Mouse (Mus musculus) CD4-positive, CD25-positive, alpha-beta regulatory T cell, adult 4 months (primary cell): ENCODE data around the gene Fam214a. TPM values are rescaled to one million over a fixed set of nuclear protein-coding genes. Genes with fewer than 3 reads are reported as not detected.

Experiments
- ATAC-seq: one replicate; pipeline ENCODE4 v1.8.0; 2017
- polyA plus RNA-seq, 2 experiments: library from polyadenylated mRNA; unstranded; fragments of 100-300 nt; shearing (Covaris generic); gene quantifications; one replicate each; pipeline ENCODE4 v1.2.1; 2017

The Fam214a gene
- polyA plus RNA-seq, 2 experiments from 2014 or later = 24.3 to 28.4 TPM

DNA sequence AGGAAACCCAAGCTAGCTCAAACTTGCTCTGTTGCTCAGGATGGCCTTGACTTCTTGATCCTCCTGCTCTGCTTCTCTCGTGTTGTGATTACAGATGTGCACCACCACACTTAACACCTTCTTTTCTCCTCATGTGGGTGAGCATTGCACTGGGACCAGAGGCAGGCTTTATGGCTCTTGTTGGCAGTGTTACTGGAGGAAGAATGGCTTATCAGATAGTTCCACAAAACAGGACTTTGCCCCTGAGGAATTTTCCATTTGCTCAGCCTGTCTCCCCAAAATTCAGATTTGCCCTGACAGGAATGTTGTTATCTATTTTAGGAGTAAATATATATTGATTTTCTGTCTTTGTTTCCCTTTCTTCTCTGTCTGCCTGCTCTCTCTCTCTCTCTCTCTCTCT, 82.0 kb downstream of the Fam214a start:
- no peak for ATAC-seq

DNA sequence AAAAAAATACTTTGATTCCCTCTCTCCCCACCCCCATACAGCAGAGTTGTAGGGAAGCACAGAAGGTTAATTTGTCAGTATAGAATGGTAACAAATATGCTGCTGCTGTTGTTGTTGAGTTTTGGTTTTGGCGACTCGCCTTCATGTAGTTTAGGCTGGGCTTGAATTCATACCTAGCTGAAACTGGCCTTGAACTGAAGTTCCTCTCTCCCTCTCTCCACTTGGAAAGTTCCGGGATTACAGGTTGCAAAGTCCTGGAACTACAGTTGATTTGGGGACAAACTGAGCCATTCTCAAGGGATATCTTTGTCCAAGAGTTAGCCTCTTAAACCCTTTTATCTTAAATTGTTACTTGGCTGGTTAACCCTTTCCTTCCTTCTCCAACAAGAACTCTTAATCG, 83.3 kb downstream of the Fam214a start:
- no peak for ATAC-seq

DNA sequence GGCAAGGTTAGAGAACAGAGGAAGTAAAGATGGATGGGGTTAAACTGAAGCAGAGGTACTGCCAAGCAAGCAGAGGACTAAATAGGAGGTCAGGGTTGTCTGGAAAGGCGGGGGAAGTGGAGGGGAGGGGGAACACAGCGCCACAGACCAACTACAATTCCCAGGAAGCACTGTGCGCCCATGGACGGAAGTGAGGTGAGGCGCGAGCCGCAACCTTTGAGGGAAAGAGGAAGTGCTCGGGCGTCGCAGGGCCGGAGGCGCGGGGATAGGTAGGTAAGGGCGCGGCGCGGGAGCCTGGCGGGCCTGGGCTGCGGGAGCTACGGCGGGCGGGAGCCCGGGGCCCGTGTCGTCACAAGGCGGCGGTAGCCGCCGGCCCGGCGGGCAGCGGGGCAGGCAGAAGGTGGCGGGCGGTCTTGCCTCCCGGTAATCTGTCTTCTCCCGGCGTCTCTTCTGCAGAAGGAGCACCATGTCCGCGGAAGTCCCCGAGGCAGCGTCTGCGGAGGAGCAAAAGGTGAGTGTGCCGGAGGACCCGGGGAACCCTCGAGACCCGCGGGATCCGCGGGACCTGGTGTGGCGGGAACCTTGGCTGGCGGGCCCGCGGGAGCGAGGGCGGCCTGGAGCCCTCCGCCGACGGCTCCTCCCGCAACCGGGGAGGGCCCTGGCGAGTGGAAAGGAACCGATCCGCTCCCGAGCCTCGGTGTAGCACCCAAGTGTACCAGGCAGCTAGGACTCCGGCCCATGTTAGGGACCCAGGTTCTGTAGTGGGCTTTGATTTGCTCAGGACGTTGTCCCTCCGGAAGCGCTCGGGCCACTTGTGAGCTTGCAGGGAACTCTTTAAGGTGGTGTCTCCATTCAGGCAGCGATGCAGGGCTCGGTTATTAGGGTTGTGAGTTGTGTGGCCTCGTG, 85.0 kb downstream of the Fam214a start, which contains the start of gene Arpp19:
Gene Arpp19 (plus strand): TSS at position 164 of the 906 bp plus-strand sequence.
- ATAC-seq = peak; percentile 96

DNA sequence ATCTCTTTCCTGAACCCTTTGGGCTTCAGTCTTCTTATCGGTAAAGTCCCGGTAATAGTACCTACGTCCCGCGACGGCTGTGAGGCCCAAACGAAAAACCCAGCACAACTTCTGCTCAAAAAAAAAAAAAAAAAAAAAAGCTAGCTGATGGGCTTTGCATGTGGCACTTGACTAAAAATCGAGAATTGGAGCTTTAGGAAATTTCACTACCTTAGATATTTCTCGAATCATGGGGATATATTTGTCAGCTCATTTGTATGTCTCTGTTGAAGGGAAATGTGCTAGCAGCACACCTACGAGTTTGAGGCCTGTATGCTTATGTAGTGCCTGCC, 85.6 kb downstream of the Fam214a start:
- no peak for ATAC-seq

DNA sequence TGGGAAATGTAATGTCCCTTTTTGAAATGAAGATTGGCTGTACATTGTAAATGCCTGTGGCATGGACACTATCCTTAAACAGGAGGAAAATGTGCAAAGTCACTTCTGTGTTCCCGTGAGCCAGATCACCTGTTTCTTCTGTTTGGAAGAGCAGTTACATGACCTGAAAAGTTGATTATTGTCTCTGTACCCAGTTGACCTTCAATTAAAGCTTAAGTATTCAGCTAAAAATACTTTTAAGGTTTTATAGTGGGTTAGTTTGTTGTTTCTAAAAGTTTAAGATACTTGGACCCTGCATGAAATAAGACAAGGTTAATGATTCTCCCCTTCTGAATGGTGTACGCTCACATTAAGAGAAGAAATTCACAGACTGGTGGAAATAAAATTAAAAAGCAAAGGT, 87.9 kb downstream of the Fam214a start:
- ATAC-seq = no peak

DNA sequence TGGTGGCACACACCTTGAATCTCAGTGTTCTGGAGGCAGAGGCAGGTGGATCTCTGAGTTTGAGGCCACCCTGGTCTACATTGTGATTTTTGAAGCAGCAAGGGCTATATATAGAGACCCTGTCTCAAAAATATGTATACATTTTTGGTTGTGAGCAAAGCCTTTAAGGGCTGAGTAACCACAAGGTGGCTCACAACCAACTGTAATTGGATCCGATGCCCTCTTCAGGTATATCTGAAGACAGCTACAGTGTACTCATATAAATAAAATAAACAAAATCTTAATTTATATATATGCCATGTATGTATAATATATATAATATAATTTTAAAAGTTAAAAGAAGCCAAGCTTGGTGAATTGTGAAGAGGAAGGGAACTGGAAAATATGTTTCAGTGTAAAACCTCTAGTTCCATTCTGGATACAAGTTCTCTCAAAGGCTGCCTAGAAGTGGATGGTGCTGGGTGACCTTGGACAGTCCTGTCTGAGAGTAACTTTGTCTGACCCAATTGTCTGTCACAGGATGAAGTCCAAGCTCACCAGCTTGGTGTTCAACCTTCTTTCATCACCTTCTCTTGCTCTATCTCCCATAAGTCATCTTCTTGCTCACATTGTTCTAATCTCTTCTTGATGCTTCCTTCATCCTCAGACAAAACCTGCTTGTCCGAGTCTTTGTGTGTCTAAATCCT, 89.3 kb downstream of the Fam214a start:
- ATAC-seq = no peak

DNA sequence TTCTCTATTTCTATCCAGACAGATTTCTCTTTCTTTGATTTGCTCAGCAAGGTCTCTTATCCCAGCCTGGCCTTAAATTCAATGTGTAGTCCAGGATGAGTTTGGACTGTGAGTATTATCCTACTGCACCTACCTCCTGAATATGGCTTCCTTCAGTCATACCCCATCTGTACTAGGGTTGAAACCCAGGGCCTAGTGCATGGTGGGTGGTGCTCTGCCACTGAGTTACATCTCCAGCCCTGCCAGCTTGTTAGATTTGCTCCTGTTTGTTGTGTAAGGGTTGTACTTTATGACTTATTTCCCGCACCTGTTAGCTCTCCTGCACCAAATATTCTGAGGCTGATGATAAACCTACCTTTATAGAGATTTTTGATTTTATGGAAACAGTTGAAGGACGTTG, 90.5 kb downstream of the Fam214a start:
- no peak for ATAC-seq

DNA sequence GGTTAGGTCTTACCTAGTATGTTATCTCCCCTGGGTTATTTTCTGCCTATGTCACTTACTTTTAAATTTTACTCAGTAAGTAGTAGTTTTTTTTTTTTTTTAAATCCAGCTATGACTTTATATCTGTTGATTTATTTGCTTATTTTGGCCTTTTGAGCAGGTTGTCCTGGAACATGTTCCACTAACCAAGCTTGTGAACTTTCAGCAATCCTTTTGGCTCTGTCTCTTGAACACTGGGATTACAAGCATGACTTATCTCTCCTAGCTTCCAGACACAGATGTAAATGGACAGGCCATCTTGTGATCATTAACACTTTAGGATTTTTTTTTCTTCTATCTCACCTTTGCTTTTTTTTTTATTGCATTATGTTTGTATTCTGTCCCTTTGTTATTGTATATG, 94.4 kb downstream of the Fam214a start:
- ATAC-seq = no peak

DNA sequence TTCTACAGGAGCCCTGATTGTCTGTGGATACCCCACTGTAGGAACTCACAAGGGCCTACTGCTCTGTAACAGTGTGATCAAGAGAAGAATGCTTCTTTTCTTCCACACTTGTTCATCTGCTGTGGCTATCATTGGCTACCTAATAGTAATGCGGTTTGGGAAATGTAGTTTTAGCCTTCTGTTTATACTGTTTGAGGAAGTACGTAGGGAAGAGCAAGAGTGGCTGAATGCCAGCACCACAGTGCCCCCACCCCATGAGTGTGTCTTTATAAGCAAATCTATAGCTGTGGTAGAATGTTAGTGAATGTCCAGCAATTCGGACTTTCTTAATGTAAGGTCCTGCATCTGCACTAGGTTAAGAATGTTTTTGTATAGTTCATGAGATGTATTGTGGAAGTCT, 96.4 kb downstream of the Fam214a start:
- no peak for ATAC-seq

DNA sequence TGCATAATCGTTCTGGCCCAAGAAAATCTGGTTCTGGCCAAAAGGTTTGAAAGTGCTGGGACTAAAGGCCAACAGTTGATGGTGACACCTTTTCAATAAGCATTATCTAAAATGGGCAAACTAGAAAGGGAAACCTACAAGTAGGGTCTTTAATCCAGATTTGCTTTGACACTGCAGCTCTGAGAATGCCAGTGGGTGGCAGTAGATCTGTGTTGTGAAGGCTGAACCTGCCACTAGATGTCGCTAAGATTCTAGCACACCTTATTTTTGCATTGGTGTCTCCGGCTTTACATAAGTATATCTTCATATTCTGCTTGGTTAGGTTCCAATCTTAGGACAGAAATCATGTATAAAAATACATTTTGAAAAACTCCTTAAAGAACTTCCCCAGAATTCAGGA, 97.3 kb downstream of the Fam214a start:
- ATAC-seq = peak; percentile 91

DNA sequence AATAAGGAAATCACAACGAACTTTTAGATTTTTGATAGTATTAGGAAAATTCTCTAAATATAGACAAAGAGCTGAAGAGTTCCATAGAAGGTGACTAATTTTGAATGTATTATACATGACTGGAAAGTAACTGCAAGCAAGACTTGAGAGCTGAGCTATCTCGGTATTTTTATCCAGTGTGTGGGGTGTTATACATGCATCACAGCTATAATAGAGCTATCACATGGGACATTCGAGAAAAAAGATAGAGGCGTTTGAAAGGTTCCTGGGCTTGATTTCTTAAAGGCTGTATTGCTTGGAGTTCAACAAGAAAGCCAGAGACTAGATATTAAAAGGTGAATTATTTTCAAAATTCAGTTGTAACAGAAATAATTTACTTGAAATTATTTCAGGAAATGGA, 99.2 kb downstream of the Fam214a start:
- no peak for ATAC-seq

DNA sequence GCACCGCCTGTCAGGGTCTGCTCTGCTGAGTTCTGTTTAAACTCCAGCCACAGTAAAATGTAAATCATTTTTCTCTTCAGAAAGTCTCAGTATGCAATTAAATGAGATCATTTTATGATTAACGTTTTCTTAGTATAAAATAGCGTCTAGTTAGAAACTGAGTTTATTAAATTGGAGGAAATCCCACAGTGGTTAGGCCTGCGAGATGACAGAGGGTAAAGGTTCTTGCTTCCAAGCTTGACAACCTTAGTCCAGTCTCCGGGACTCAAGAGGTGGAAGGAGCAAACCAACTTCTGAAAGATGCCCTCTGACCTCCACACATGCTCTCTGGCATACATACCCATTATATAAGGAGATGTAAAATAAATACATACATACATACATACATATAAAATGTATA, 102.4 kb downstream of the Fam214a start:
- no peak for ATAC-seq

DNA sequence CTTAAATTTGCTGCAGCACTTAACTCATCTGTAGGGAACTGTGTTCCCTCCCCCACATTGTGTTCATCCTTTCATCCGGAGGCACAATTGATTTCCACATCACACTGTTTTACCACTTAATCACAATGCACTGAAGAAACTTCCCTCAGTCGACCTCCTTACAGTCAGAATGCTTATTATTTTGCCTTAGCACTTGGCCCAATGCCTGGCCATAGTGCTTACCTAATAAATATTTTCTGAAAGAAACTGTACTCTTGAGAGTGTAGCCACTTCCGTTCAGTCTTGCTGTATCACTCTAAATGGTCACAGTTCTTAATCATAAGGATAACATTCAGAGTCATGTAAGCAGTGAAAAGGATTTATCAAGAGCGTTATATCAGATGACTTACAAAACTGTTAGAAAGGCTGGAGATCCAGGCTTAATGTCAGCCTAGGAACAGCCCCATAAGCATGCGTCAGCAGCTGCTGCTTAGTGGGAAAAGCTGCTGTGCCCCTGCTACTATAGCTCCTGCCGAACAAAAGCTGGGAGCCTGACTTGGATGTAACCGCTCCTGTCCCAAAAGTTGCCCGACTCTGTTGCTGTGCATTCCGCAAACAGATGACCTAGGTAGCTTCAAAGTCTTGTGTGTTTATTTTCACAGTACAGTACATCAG, 112.1 kb downstream of the Fam214a start:
- no peak for ATAC-seq

DNA sequence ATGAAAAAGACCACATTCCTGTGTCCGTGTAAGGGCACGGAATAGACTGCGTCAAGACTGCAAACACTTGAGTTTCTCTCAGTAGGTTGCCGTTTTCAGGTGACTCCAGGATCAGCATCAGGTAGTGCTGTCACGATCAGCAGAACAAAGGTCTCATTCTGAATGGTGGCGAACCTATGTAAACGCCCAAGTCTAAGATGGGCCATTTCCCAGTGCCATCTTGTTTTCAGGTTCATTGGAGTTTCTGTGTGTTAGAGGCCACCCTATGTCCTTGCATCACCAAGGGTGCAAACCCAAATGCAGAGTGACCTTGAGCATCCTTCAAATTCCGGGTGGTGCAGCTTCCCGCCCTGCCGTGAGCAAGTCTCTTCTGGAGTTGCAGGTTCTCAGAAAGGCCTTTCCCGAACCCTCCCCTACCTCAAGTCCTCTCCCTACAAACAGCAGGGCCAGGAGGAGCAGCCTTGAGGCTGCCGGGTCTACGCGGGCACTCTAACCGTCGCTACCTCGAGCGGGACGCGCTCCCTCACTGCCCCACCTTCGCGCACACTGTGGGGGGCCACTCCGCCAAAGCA, 117.9 kb downstream of the Fam214a start, which contains the start of gene Myo5a:
Gene Myo5a (plus strand): TSS at position 559 of the 572 bp plus-strand sequence.
- peak; percentile 39 for ATAC-seq

DNA sequence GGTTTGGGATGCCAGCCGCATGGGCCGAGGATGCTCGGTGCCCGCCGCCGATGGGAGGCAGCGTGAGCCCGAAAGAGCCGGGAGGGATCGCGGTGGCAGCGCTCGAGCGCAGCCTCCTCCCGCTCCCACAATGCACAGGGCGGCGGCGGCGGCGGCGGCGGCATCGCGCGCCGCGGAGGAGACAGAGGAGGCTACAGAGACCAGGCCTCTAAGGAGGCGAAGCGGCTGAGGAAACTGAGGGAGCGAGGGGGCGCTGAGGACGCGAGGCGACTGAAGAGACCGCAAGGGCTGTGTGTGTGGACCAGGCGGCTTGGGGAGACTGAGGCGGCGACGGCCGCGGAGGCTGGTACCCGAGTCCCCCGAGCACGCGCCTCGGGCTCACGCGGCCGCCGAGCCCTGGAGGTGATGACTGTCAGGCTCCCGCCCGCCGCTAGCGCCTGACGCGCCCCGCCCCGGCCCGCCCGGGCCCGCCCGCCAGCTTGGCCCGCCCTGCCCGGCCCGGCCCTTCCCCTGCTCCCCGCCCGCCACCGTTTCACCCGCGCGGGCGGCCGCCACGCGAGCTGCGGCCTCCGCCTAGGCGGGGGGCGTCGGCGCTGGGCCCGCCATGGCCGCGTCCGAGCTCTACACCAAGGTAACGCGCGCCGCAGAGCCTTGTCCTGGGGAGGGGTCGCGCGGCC, 118.5 kb downstream of the Fam214a start:
- peak; percentile 88 for ATAC-seq

DNA sequence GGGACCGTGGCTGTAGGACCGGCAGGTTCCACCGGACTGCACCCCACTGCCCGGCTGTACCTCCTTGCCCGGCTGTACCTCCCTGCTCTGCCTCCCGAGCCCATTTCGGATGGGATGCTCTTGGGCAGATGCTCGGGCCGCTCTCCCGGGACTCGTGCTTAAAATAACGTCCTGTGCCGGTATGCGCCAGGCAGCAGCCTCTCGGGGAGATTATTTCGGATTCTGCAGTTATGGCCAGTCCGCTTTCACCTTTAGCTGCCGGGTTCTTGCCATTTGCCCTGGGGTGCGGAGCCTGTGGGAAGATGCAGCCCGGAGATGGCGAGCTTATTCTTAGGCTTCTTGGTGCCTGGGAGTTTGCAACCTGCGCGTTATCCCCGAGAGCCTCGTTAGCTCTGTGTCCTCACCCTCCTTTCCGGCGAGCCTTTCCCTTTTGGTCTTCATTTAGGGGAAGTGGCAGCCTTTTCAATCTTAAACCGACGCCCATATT, 119.1 kb downstream of the Fam214a start:
- ATAC-seq = peak; percentile 31

DNA sequence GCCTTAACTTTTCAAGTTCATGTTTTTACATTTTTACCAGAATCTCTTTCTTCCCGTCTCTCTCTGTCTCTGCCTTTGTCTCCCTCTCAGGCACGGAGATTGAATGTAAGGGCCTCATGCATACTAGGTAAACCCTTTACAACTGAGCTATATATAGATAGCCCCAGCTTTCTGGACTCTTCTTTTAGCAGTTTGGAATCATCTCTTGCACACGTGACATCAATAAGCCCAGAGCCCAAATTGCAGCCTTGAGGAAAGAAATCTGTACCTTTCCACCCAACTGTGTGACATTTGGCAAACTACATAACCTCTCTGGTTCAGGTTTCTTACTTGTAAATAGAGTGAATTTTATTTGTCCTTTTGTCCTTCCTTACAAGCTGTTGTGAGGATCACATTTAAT, 119.7 kb downstream of the Fam214a start:
- no peak for ATAC-seq

DNA sequence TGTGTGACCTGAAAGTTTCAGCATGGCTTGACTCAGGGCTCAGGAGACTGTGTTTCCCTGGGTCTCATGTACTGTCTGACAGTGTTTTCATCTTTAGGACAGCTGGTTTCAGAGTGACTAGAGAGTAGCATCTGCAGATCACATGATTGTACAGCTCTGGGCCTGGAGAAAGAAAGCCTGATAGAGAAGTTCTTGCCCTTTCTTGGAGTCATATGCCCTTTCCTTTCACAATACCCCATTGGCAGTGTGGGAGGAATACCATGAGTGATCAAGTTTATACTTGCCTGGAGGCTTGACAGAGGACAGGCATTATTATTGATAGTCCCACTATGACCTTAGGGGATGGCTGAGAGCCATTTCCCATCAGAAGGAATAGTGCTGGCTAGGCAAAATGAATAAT, 124.5 kb downstream of the Fam214a start:
- ATAC-seq = no peak
